Mouse (Mus musculus) monocyte, adult 5-6 weeks (primary cell): ENCODE data around the gene Dcaf5. TPM values are rescaled to one million over a fixed set of nuclear protein-coding genes. Genes with fewer than 3 reads are reported as not detected.
"Not testable (repeated sequence)": the region's sequence is repeated elsewhere in the genome, so short reads cannot be mapped to it uniquely, and the experiment has no call there.

ENCODE experiments used
- ATAC-seq: fragments of 153-309, 156-312 bp; replicated peaks from 2 replicates; pipeline ENCODE4 v1.8.0; 2017; ENCODE audit warnings: mild to moderate bottlenecking; ENCODE audit not compliant: low TSS enrichment, insufficient number of reproducible peaks, severe bottlenecking, poor library complexity, low FRiP score
- total RNA-seq: library from RNA; stranded (forward); fragments of 200-1000, 200-491, 200-594 nt; gene quantifications from 3 replicates; pipeline ENCODE4 v1.2.3, GENCODE M21; 2017

Gene Dcaf5
- 33.3 to 49.8 TPM (median 34.8 TPM) in 3 replicates for total RNA-seq

GRCm38 (mm10) chr12:80436336-80436976 lies at the start of gene Dcaf5:
Gene Dcaf5, minus strand, starts transcription at chr12:80436601.
- ATAC-seq, result peak; percentile 65

DNA sequence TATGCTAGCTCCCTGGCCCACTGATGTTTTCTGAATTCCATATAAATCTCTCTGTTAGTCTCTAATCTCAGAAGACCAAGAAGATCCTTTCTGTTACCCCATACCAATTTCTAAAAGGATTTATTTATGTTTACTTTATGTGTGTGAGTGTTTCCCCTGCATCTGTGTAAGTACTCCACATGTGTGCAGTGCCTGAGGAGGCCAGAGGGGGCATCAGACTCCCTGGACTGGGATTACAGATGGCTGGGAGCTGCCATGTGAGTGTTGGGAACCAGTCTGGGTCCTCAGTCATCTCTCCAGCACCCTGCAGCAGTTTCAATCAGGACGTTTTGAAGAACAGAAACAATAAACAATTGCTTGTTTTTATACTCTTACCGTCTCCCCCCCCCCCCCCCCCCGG lies 47.0 kb upstream of the Dcaf5 start:
- ATAC-seq, result no peak

DNA sequence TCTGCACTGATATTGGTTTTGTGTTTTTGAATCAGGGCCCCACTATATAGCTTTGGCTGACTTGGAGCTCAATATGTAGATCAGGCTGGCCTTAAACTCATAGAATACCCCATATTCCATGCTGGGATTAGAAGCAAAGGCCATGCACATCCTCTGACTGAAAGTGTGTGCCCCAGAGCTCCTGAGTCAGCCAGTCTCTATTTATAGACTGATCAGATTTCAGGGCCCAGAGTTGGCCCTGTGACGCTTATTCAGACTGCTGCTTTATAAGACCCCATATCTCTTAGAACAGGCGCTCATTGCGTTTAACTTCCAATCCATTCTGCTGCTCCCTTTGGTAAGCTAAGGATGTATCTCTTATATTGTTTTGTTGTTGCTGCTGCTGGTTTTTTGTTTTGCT lies 43.6 kb upstream of the Dcaf5 start:
- no peak for ATAC-seq

- ATAC-seq, result no peak
These were observed 37.3 kb upstream of the Dcaf5 start for GRCm38 (mm10) chr12:80473731-80474130.

DNA sequence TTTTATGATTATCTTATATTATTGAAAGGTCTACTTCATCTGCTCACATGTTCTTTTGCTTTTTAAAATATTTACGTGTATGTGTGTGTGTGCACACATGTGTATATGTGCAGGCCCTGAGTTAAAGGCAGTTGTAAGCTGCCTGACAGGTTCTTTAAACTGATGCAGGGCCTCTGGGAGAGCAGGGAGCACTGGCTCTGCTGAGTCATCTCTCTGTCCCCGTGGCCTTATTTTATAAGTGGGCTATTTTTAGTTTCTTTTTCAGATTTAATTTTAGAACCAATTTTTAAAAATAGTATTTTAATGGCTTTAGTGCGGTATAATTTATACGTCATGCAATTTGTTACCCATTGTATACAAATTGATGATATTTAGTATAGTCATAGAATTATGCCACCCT lies 35.5 kb upstream of the Dcaf5 start:
- no peak for ATAC-seq

- no peak for ATAC-seq
These were observed 33.8 kb upstream of the Dcaf5 start for GRCm38 (mm10) chr12:80470206-80470605.

DNA sequence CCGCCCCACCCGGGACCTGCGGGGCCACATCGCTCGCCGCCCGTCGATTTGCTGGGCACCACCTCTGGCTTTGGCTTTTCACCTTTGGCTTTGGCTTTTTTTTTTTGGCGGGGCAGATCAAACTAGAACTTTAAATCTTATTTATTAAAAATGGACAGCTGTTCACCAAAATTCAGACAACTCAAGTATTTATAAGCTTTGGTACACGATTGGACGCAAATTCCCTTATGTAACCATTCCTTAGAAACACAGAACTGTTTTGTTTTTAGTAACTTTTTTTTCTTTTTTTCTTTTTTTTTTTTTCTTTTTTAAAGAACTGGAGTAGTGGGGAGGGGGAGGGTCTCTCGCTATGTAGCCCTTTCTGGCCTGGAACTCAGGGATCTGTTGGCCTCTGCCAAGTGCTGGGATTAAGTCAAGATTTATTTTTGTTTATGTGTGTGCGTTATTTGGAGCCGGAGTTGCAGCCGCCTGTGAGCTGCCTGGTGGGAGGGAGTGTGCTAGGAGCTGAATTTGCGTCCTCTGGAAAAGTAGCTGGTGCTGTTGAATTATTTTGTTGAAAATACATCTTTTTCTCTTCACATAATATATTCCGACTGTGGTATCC lies 27.4 kb upstream of the Dcaf5 start:
- ATAC-seq, result no peak

DNA sequence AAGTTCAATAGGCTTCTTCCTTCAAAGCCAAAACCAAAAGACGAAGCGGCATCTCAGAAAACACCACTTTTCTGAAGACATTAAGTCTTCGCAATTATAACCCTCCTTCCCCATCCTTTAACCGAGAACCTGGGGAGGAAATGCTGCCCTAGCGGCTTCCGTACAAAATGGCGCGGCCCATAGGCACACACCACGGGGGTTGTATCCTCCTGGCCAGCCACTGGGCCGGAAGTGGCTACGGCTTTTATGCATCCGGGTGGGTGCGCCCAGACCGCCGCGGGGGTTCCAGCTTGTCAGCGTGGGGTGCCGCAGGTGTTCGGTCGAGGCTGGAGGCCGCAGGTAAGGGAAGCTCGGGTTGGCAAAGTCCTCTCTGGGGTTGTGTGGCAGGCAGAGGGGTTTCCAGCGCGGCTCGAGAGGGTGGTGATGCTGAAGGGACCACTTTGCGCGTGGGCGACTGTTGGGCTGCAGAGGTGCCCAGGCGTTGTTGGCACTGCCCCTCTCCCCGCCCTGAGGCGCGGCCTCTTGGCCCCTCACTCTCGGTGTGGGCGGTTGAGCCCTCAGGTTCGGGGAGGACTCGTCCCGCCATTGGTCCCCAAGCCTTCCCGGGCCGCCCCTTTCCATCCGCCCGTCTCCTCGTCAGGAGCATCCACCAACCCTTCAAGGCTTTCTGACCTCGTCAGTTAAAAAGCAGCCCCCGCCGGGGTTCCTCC lies 26.7 kb upstream of the Dcaf5 start, which contains the start of gene Exd2:
TSS of gene Exd2 (plus strand) at position 154 of the 710 bp plus-strand sequence.
- peak; percentile 99 for ATAC-seq

GRCm38 (mm10) chr12:80462292-80462896 lies 26.0 kb upstream of the Dcaf5 start:
- not testable (repeated sequence) for ATAC-seq

DNA sequence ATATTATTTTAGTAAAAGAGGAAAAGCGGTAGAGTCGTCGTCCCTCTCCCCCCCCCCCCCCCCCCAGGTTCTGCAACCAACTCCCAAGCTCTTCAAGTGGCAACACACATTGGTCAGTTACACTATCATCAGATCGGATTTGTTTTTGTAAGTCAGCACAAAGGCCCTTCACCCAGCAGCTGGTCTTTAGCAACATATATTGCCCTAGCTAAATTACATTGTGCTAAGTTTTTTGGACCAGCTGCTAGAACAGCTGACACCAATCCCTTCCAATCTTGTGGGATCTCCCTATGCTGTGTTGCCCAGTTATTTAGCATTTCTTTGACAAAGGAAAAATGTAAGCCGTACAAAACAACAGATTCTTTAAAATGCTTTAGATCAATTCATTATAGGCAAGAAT lies 21.6 kb upstream of the Dcaf5 start:
- ATAC-seq, result no peak

DNA sequence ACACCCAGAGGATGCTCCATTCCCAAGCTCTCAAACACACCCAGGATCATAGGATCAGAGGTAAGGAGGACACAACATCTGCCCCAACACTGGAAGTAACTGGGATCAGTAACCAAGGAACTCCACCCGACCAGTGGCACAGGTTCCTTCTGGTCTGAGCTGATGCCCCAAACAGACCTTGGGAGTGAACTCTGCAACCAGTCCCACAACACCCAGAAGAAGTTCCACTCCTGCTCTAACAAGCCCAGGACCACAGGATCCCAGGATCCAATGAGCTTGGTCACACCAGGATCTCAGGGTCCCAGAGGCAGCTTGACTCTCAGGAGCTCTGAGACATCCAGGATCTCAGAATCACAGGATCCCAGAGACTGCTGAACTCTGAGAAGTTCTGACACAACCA lies 17.1 kb upstream of the Dcaf5 start:
- no peak for ATAC-seq

DNA sequence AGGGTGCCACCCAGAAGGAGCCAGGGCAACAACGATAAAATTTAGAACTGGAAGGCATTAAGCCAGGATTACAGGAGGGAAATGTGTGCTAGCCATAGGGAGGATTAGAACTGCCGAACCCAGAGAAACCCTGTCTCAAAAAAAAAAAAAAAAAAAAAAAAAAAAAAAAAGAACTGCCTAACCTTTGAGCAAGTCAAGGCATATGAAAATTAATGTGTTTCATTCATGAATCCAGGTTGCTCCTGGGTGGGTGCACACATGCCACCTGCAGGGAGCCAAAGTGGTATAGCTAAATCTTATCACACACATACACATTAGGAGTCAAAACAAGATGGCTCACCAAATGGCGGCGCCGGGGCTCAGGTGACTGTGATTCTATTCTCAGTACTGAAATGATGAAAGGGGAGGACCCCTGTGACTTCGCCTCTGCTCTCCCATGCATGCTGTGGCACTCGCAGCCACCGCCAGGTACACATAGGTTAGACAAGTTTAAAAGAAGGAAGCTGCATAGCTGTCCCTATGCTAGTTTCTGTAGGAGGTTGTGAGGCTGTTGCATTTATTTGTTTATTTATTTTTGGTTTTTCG lies 8.2 kb upstream of the Dcaf5 start:
- ATAC-seq, result no peak

DNA sequence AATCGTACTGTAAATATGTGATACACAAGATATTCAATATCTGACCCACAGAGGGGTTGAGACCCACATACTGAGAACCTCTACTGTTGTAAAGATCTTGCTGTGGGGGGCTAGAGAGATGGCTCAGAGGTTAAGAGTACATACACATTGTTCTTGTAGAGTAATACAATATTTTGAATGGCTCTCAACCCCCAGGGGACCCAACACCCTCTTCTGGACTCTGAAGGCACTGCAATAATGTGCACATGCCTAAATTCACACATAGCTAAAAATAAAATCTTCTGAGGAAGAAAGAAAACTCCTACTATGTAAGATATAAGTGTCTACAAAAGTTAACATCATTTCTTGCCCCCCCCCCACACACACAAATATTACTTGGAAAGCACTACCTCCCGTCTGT lies 4.6 kb upstream of the Dcaf5 start:
- ATAC-seq, result no peak

DNA sequence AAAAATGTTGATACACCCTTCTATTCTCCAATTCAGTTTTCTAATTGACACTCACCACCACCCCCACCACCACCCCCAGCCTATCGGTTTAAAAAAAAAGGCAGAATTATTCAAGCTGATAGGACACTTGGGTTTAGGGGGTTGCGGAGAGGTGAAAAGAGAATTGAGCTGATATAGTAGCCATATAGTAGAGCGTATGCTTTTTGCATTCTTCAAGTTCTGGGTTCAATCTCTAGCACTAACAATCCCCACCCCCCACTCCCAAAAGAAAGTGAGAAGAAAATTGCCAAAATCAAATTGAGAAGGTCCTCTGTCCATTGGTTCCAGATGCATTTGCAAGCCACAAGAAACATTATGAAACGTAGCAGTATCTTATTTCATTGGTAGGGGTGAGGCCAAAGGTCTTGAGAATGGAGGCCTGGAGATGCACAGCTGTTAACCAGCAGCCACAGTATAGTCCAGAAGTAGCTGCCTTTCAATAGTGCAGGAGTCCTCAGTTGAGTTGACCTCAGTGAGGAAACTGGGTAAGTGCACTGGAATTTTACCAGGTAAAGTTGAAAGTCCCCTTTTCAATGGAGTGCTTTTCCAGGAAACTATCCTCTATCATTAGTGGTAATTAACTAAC lies 762 bp upstream of the Dcaf5 start:
- no peak for ATAC-seq

- ATAC-seq, result no peak
These were observed 514 bp downstream of the Dcaf5 start for GRCm38 (mm10) chr12:80435887-80436286.

GRCm38 (mm10) chr12:80434961-80435691 lies 1.3 kb downstream of the Dcaf5 start:
- ATAC-seq, result 0 out of 2 replicates have a peak, but pooled peaks have one; percentile 51

- ATAC-seq, result no peak
These were observed 1.8 kb downstream of the Dcaf5 start for GRCm38 (mm10) chr12:80434601-80434960.

- no peak for ATAC-seq
These were observed 3.1 kb downstream of the Dcaf5 start for GRCm38 (mm10) chr12:80433266-80433665.
